ENCODE assay signal across 16 mouse cellular contexts in the genomic region with DNA sequence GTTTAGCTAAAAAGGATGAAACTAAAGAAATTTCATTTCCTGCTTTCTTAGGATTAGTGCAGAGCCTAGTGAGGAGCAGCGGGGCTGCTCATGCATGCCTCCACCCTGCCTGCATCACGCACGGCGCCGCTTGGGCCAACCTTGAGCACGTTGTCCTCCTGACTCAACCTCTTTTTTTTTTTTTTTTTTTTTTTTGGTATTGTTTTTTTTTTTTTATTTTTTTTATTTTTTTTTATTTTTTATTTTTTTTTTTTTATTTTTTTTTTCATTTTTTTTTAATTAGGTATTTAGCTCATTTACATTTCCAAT. TPM values are rescaled to one million over a fixed set of nuclear protein-coding genes. Genes with fewer than 3 reads are reported as not detected.
DNase-seq lines count a peak whose midpoint lies in the region; ATAC-seq and TF ChIP-seq lines count a peak whose summit lies in the region.
"Had no signal": no experiment of that assay in that cellular context is flagged by ENCODE, and none has a peak within 500 bp of the region (broad histone marks: within the 10 kb centered on the region; RNA-seq: fewer than 3 reads in every experiment).

No protein-coding gene starts in this region.

- dilution Hi-C loops in CH12.LX (cut with MboI; ENCODE audit: extremely low pct_ligation_motif_present, extremely low pct_unique_long_range_greater_than_20kb, low sequenced_read_pairs): no loop called here

- intact Hi-C loops in heart, postnatal 14 days (cut with DNase I): no loop called here

- no peak overlapping the region for H3K4me3 ChIP-seq in midbrain, embryonic 14.5 days (replicated peaks; ENCODE audit: low read depth, low read length)
- H3K4me3 ChIP-seq in midbrain, embryonic 10.5 days: no peak overlapping the region
- no peak overlapping the region for H3K4me3 ChIP-seq in CH12.LX (replicated peaks in 1 of 3; ENCODE audit: low read depth in 2 of 3, low read length in 2 of 3, poor library complexity in 1 of 3)
- H3K4me3 ChIP-seq in bone marrow macrophage, adult 2 months (ENCODE audit: insufficient read depth, low read length): peak overlapping the region; percentile 30
- H3K4me3 ChIP-seq in megakaryocyte, embryonic 14.5 days (replicated peaks): peak overlapping the region; percentile 72
- no peak overlapping the region for H3K4me3 ChIP-seq in lung, adult 2 months (replicated peaks; ENCODE audit: extremely low read depth, low read depth, low read length)
- H3K4me3 ChIP-seq: heart, adult 2 months; limb, embryonic 15.5 days; neural tube, embryonic 15.5 days; stomach, embryonic 15.5 days had no signal

- no peaks in the 10 kb centered on the region for H3K9me3 ChIP-seq in midbrain, embryonic 14.5 days (ENCODE audit: control insufficient read depth, low read length)
- H3K9me3 ChIP-seq in midbrain, embryonic 10.5 days (replicated peaks): no peaks in the 10 kb centered on the region
- H3K9me3 ChIP-seq in CH12.LX (replicated peaks; ENCODE audit: low read length): no peaks in the 10 kb centered on the region
- no peaks in the 10 kb centered on the region for H3K9me3 ChIP-seq in megakaryocyte, embryonic 14.5 days
- H3K9me3 ChIP-seq: G1E; limb, embryonic 15.5 days; neural tube, embryonic 15.5 days; stomach, embryonic 15.5 days had no signal

- no peak overlapping the region for H3K27ac ChIP-seq in midbrain, embryonic 14.5 days (replicated peaks; ENCODE audit: low read depth, low read length)
- no peak overlapping the region for H3K27ac ChIP-seq in midbrain, embryonic 10.5 days (replicated peaks)
- H3K27ac ChIP-seq in CH12.LX (ENCODE audit: insufficient read depth, low read depth): no peak overlapping the region
- peak overlapping the region; percentile 18 for H3K27ac ChIP-seq in bone marrow macrophage, adult 2 months (ENCODE audit: insufficient read depth, low read depth, low read length)
- H3K27ac ChIP-seq: heart, adult 2 months; limb, embryonic 15.5 days; neural tube, embryonic 15.5 days; stomach, embryonic 15.5 days had no signal

- no peak overlapping the region for H3K4me2 ChIP-seq in midbrain, embryonic 14.5 days (ENCODE audit: low read length)
- no peak overlapping the region for H3K4me2 ChIP-seq in CH12.LX (ENCODE audit: insufficient read depth, low read depth, poor library complexity, severe bottlenecking)
- H3K4me2 ChIP-seq: limb, embryonic 15.5 days; neural tube, embryonic 15.5 days; stomach, embryonic 15.5 days had no signal

- in situ Hi-C loops in CH12.LX (cut with MboI; ENCODE audit: low pct_ligation_motif_present, low pct_unique_long_range_greater_than_20kb, low sequenced_read_pairs): no loop called here

- H3K27me3 ChIP-seq in midbrain, embryonic 14.5 days (ENCODE audit: control insufficient read depth, insufficient read depth, low read length): no peaks in the 10 kb centered on the region
- no peaks in the 10 kb centered on the region for H3K27me3 ChIP-seq in midbrain, embryonic 10.5 days (ENCODE audit: low read depth, poor library complexity, severe bottlenecking)
- no peaks in the 10 kb centered on the region for H3K27me3 ChIP-seq in CH12.LX (replicated peaks)
- H3K27me3 ChIP-seq in megakaryocyte, embryonic 14.5 days (replicated peaks): no peaks in the 10 kb centered on the region
- H3K27me3 ChIP-seq: limb, embryonic 15.5 days; neural tube, embryonic 15.5 days; stomach, embryonic 15.5 days had no signal

- no peak overlapping the region for H3K9ac ChIP-seq in midbrain, embryonic 14.5 days (replicated peaks; ENCODE audit: low read length)
- H3K9ac ChIP-seq in CH12.LX (ENCODE audit: insufficient read depth, low read depth): no peak overlapping the region
- H3K9ac ChIP-seq: limb, embryonic 15.5 days; neural tube, embryonic 15.5 days; stomach, embryonic 15.5 days had no signal

- no peak for TF ChIP-seq EP300 in CH12.LX (IDR thresholded peaks at IDR 0.05; ENCODE audit: low read length)

- TF ChIP-seq RAD21 in CH12.LX (IDR thresholded peaks at IDR 0.05; ENCODE audit: low read depth, low read length): no peak

- peak; percentile 20 for DNase-seq in midbrain, embryonic 14.5 days
- DNase-seq in midbrain, embryonic 10.5 days (ENCODE audit: low spot score): no peak
- peak; percentile 55 for DNase-seq in CH12.LX (ENCODE audit: extremely low read depth)
- DNase-seq in heart, postnatal 14 days: no peak
- DNase-seq in lung, adult 2 months: no peak
- no peak for DNase-seq in urinary bladder, postnatal 36 days (ENCODE audit: low spot score in 2 of 2)
- DNase-seq: heart, adult 2 months; heart, postnatal 10 days; kidney, postnatal 4 days; lung, postnatal 10 days had no signal

- 59% methylated on average over 6 of the region's 6 CpGs for WGBS in midbrain, embryonic 14.5 days
- 83% methylated on average over 6 of the region's 6 CpGs for WGBS in midbrain, embryonic 10.5 days
- WGBS in lung, adult 2 months: 81% methylated on average over 6 of the region's 6 CpGs

- TF ChIP-seq POLR2A in CH12.LX (IDR thresholded peaks at IDR 0.05; ENCODE audit: low read depth, low read length): no peak
- TF ChIP-seq POLR2A in bone marrow macrophage, adult 2 months (IDR thresholded peaks at IDR 0.05; ENCODE audit: borderline replicate concordance, low read depth, low read length): no peak
- no peak for TF ChIP-seq POLR2A in lung, adult 2 months (IDR thresholded peaks at IDR 0.05; ENCODE audit: borderline replicate concordance, extremely low read depth, low read depth, low read length)

- H3K79me2 ChIP-seq in CH12.LX (replicated peaks; ENCODE audit: control insufficient read depth, extremely low read depth, insufficient read depth, poor library complexity, severe bottlenecking): no peaks in the 10 kb centered on the region

- ATAC-seq in midbrain, embryonic 14.5 days (ENCODE audit: low FRiP score, low TSS enrichment): no peak

- H3K4me1 ChIP-seq in midbrain, embryonic 14.5 days (ENCODE audit: control insufficient read depth, insufficient read depth, low read length): no peaks in the 10 kb centered on the region
- H3K4me1 ChIP-seq in midbrain, embryonic 10.5 days: no peaks in the 10 kb centered on the region
- peaks cover 0 to 8% of the 10 kb centered on the region in 2 experiments; a peak in 2 of 4 replicates for H3K4me1 ChIP-seq in CH12.LX (ENCODE audit: control insufficient read depth in 1 of 2, insufficient read depth in 2 of 2)
- peaks cover 9% of the 10 kb centered on the region for H3K4me1 ChIP-seq in bone marrow macrophage, adult 2 months (ENCODE audit: control insufficient read depth, insufficient read depth, low read length)
- peaks cover 12% of the 10 kb centered on the region; the same call in 1 of the 2 replicates for H3K4me1 ChIP-seq in megakaryocyte, embryonic 14.5 days
- H3K4me1 ChIP-seq in lung, adult 2 months (ENCODE audit: control insufficient read depth, insufficient read depth, low read length): no peaks in the 10 kb centered on the region
- H3K4me1 ChIP-seq: stomach, embryonic 15.5 days had no signal

- TF ChIP-seq CTCF in CH12.LX (conservative IDR thresholded peaks at IDR 0.05 in 1 of 2, IDR thresholded peaks at IDR 0.05 in 1 of 2; ENCODE audit: low read depth in 2 of 2, low read length in 2 of 2): no peak
- no peak for TF ChIP-seq CTCF in bone marrow macrophage, adult 2 months (IDR thresholded peaks at IDR 0.05; ENCODE audit: low read depth, low read length)
- no peak for TF ChIP-seq CTCF in lung, adult 2 months (IDR thresholded peaks at IDR 0.05; ENCODE audit: insufficient read depth, low read length)

- H3K36me3 ChIP-seq in midbrain, embryonic 14.5 days (ENCODE audit: control insufficient read depth, insufficient read depth, low read length): 0 out of 2 replicates have a peak, but pooled peaks cover 2% of the 10 kb centered on the region
- H3K36me3 ChIP-seq in midbrain, embryonic 10.5 days: peaks cover 6% of the 10 kb centered on the region
- peaks cover 3 to 18% of the 10 kb centered on the region in 2 experiments for H3K36me3 ChIP-seq in CH12.LX (replicated peaks in 1 of 2; ENCODE audit: control insufficient read depth in 1 of 2, insufficient read depth in 1 of 2, low read length in 1 of 2)
- H3K36me3 ChIP-seq in megakaryocyte, embryonic 14.5 days (replicated peaks; ENCODE audit: low read length): peaks cover 37% of the 10 kb centered on the region
- H3K36me3 ChIP-seq: limb, embryonic 15.5 days; neural tube, embryonic 15.5 days; stomach, embryonic 15.5 days had no signal

TF ChIP-seq in CH12.LX, 34 proteins besides CTCF, POLR2A, EP300 and RAD21:
- TF ChIP-seq ZNF384 (IDR thresholded peaks at IDR 0.05; ENCODE audit: low read depth, low read length): peak; percentile 60; the same call in 1 of the 2 replicates
- TF ChIP-seq MAX (IDR thresholded peaks at IDR 0.05; ENCODE audit: low read length): no peak

RNA-seq across cellular contexts. Expression of a gene that starts 55.8 kb away (rescaled TPM):
- polyA plus RNA-seq in midbrain, embryonic 14.5 days (2014; fragmentation: Nextera tagmentation; extraction: Ambion mirVana): 17.1 and 17.4 TPM in 2 replicates
- 7.4 and 7.8 TPM in 2 replicates for polyA plus RNA-seq in midbrain, embryonic 10.5 days (2016; fragmentation: Nextera tagmentation; extraction: Ambion mirVana)
- 16.2 and 16.4 TPM in 2 replicates for total RNA-seq in CH12.LX (2012; rRNA removed)
- total RNA-seq in CH12.LX (2014; rRNA removed): 32.2 and 35.7 TPM in 2 replicates
- polyA plus RNA-seq in CH12.LX (2012; ENCODE audit: insufficient read length, low read depth): 12.6 and 14.6 TPM in 2 replicates
- polyA plus RNA-seq in bone marrow macrophage, adult 2 months (2012; ENCODE audit: insufficient read depth, insufficient read length, missing spikeins): 7.4 TPM in 2 replicates
- 1.1 and 2.0 TPM in 2 replicates for polyA plus RNA-seq in megakaryocyte, embryonic 14.5 days (2012; ENCODE audit: insufficient read depth, low replicate concordance)
- 10 to 100 TPM; 63.8 to 67.9 TPM for total RNA-seq in heart, postnatal 14 days (2021)
- polyA plus RNA-seq in lung, adult 2 months (2012; rRNA removed): 1.9 and 2.0 TPM in 2 replicates

Comparison
In these comparisons a context has a peak if more than half of its experiments do, and no peak if none do; other contexts are left out.
1. DNase-seq: peak in midbrain, embryonic 14.5 days (single experiment) and CH12.LX (single experiment); none in midbrain, embryonic 10.5 days (single experiment), heart, postnatal 14 days (0 of 2), lung, adult 2 months (single experiment) and urinary bladder, postnatal 36 days (0 of 2).
2. H3K4me3 ChIP-seq: peak in bone marrow macrophage, adult 2 months (single experiment) and megakaryocyte, embryonic 14.5 days (single experiment); none in midbrain, embryonic 14.5 days (single experiment), midbrain, embryonic 10.5 days (single experiment), CH12.LX (0 of 3) and lung, adult 2 months (single experiment).